16 mouse cellular contexts compared by ENCODE assay signal in the genomic region with DNA sequence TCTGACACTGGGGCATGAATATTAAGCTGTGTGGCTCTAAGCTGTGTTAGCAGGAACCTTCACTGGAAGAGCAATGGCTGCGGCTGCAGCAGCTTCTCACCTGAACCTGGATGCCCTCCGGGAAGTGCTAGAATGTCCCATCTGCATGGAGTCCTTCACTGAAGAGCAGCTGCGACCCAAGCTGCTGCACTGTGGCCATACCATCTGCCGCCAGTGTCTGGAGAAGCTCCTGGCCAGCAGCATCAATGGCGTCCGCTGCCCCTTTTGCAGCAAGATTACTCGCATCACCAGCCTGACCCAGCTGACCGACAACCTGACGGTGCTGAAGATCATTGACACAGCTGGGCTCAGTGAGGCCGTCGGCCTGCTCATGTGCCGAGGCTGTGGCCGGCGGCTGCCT.
"Had no signal": no experiment of that assay in that cellular context is flagged by ENCODE, and none has a peak within 500 bp of the region (broad histone marks: within the 10 kb centered on the region; RNA-seq: fewer than 3 reads in every experiment).

No protein-coding gene starts in this region.

- H3K4me3 ChIP-seq: layer of hippocampus, adult 2 months; limb, embryonic 15.5 days; liver, embryonic 12.5 days; lung, embryonic 15.5 days; midbrain, embryonic 15.5 days; neural tube, embryonic 13.5 days had no signal

- H3K9ac ChIP-seq: limb, embryonic 15.5 days; liver, embryonic 12.5 days; lung, embryonic 15.5 days; midbrain, embryonic 15.5 days; neural tube, embryonic 13.5 days had no signal

- H3K27me3 ChIP-seq: limb, embryonic 15.5 days; liver, embryonic 12.5 days; lung, embryonic 15.5 days; megakaryocyte, embryonic 14.5 days; midbrain, embryonic 15.5 days; neural tube, embryonic 13.5 days had no signal

- ATAC-seq: liver, embryonic 12.5 days; midbrain, embryonic 15.5 days had no signal

- H3K4me2 ChIP-seq: limb, embryonic 15.5 days; liver, embryonic 12.5 days; lung, embryonic 15.5 days; midbrain, embryonic 11.5 days; midbrain, embryonic 15.5 days; neural tube, embryonic 13.5 days had no signal

- DNase-seq: kidney, postnatal 10 days; kidney, postnatal 4 days; lung, postnatal 14 days; retina, postnatal 1 day; right cerebral cortex, postnatal 4 days; spleen, adult 18-20 months; thymus, postnatal 36 days had no signal

- H3K9me3 ChIP-seq: limb, embryonic 15.5 days; liver, embryonic 12.5 days; lung, embryonic 15.5 days; midbrain, embryonic 15.5 days; neural tube, embryonic 13.5 days had no signal

- H3K27ac ChIP-seq: layer of hippocampus, adult 2 months; limb, embryonic 15.5 days; liver, embryonic 12.5 days; lung, embryonic 15.5 days; macrophage; midbrain, embryonic 15.5 days; neural tube, embryonic 13.5 days had no signal

- H3K4me1 ChIP-seq: liver, embryonic 12.5 days; lung, embryonic 15.5 days had no signal
